Mouse (Mus musculus) liver, postnatal 0 days (tissue): ENCODE data around the gene Gpr4.

Source experiments
- CTCF ChIP-seq: sonication (generic); IDR thresholded peaks from 2 replicates; pipeline ENCODE4 v1.5.1; 2016; ENCODE audit warnings: antibody characterized with exemption, low read depth
- EP300 ChIP-seq: IDR thresholded peaks from 2 replicates; pipeline ENCODE4 v1.6.1; 2016; ENCODE audit warnings: antibody characterized with exemption, low read depth, mild to moderate bottlenecking

DNA sequence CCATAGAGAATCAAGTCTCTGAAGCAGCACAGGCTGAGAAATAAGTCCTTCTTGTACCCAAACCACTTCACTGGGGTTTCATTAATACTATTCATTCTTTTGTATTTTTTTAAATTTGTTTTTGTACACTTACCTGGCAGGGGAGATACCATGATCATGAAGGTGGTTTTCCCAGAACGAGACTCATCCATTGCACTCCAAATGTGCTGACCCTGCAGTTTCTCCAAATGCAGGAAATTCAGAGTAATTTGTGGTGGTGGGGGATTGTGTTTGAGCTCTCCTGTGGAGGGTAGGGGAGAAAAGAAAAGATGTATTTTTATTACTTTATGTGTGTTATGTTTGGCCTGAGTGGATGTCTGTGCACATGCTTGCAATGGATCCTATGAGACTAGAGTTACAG lies 29.7 kb downstream of the Gpr4 start:
- TF ChIP-seq CTCF: no peak
- no peak for TF ChIP-seq EP300
